20 mouse cellular contexts compared by ENCODE assay signal in the genomic region with DNA sequence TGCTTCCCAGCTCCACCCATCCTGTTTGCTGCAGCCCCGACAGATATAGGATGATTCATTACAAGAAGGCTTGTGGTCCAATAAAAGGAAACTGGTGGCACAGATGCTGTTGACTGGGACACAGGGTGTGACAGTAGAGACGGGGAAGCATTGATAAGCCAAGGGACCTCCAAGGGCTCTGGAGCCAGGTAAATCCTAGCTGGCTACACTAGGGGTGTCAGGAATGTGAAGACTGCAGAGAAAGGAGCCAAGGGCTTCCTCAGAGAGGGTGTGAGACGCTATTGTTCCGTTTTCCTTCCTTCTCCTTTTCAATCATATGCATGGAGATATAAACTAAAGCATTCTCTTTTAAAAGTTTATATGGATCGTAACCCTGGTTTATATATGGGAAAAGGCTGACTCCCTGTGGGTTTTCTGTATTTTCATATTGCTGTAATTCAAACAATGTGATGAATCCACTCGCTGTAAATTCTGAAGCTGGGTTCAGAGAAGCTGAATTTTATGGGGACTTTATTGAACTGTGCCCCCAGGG.
DNase-seq lines count a peak whose midpoint lies in the region; ATAC-seq lines count a peak whose summit lies in the region.
"Had no signal": no experiment of that assay in that cellular context is flagged by ENCODE, and none has a peak within 500 bp of the region (broad histone marks: within the 10 kb centered on the region; RNA-seq: fewer than 3 reads in every experiment).

No protein-coding gene starts in this region.

- DNase-seq in forebrain, embryonic 11.5 days (ENCODE audit: low spot score) = peak; percentile 23
- DNase-seq in forebrain, embryonic 10.5 days (ENCODE audit: extremely low spot score, low spot score) = no peak
- DNase-seq in embryonic facial prominence, embryonic 14.5 days (ENCODE audit: low spot score) = peak; percentile 41
- DNase-seq in left cerebral cortex, adult 8-10 months (ENCODE audit: low spot score in 2 of 2) = no peak
- no peak for DNase-seq in spleen, adult 12 weeks (ENCODE audit: low spot score)
- DNase-seq: adrenal gland, postnatal 36 days; cerebellum, adult 2 months; cerebellum, postnatal 10 days; gastrocnemius, postnatal 36 days; heart, adult 2 months; heart, postnatal 14 days had no signal

- H3K4me2 ChIP-seq in forebrain, embryonic 11.5 days (ENCODE audit: low read depth, low read length, severe bottlenecking) = no peak overlapping the region
- no peak overlapping the region for H3K4me2 ChIP-seq in embryonic facial prominence, embryonic 14.5 days (ENCODE audit: low read depth, low read length)
- H3K4me2 ChIP-seq in limb, embryonic 13.5 days (replicated peaks) = peak overlapping the region; percentile 19; the same call in 1 of the 2 replicates
- no peak overlapping the region for H3K4me2 ChIP-seq in neural tube, embryonic 15.5 days
- H3K4me2 ChIP-seq: forebrain, embryonic 15.5 days; heart, embryonic 11.5 days; heart, embryonic 15.5 days; hindbrain, embryonic 13.5 days had no signal

- no peak overlapping the region for H3K4me3 ChIP-seq in forebrain, embryonic 11.5 days (ENCODE audit: low read depth, low read length)
- no peak overlapping the region for H3K4me3 ChIP-seq in forebrain, embryonic 10.5 days
- no peak overlapping the region for H3K4me3 ChIP-seq in embryonic facial prominence, embryonic 14.5 days (ENCODE audit: low read depth, low read length)
- no peak overlapping the region for H3K4me3 ChIP-seq in limb, embryonic 13.5 days
- no peak overlapping the region for H3K4me3 ChIP-seq in neural tube, embryonic 15.5 days (replicated peaks)
- H3K4me3 ChIP-seq: forebrain, embryonic 15.5 days; heart, adult 2 months; heart, embryonic 15.5 days; hindbrain, embryonic 13.5 days had no signal

- no peaks in the 10 kb centered on the region for H3K9me3 ChIP-seq in forebrain, embryonic 11.5 days (ENCODE audit: control insufficient read depth, low read length)
- no peaks in the 10 kb centered on the region; the same call in 1 of the 2 replicates for H3K9me3 ChIP-seq in forebrain, embryonic 10.5 days
- H3K9me3 ChIP-seq in embryonic facial prominence, embryonic 14.5 days (ENCODE audit: control insufficient read depth, low read length) = no peaks in the 10 kb centered on the region
- no peaks in the 10 kb centered on the region for H3K9me3 ChIP-seq in limb, embryonic 13.5 days
- no peaks in the 10 kb centered on the region for H3K9me3 ChIP-seq in neural tube, embryonic 15.5 days (replicated peaks)
- H3K9me3 ChIP-seq: forebrain, embryonic 15.5 days; hindbrain, embryonic 13.5 days had no signal

- no peak for ATAC-seq in forebrain, embryonic 11.5 days (replicated peaks; ENCODE audit: low FRiP score)
- no peak for ATAC-seq in embryonic facial prominence, embryonic 14.5 days (ENCODE audit: low read depth)
- ATAC-seq in limb, embryonic 13.5 days (ENCODE audit: low FRiP score, low read depth) = peak; percentile 53; the same call in 1 of the 2 replicates
- no peak for ATAC-seq in neural tube, embryonic 15.5 days (ENCODE audit: low FRiP score)
- ATAC-seq: activated CD4-positive, CD25-positive, alpha-beta regulatory T cell, adult 4 months; forebrain, embryonic 15.5 days; hindbrain, postnatal 0 days; Patski had no signal

- WGBS in forebrain, embryonic 11.5 days = 80% methylated on average over 6 of the region's 6 CpGs
- WGBS in forebrain, embryonic 10.5 days = 82% methylated on average over 6 of the region's 6 CpGs
- WGBS in embryonic facial prominence, embryonic 14.5 days = 44% methylated on average over 6 of the region's 6 CpGs
- WGBS in limb, embryonic 13.5 days = 17% methylated on average over 6 of the region's 6 CpGs
- 45% methylated on average over 6 of the region's 6 CpGs for WGBS in neural tube, embryonic 15.5 days

- H3K36me3 ChIP-seq in forebrain, embryonic 11.5 days (ENCODE audit: control insufficient read depth, insufficient read depth, low read length) = no peaks in the 10 kb centered on the region
- no peaks in the 10 kb centered on the region for H3K36me3 ChIP-seq in forebrain, embryonic 10.5 days (replicated peaks)
- no peaks in the 10 kb centered on the region for H3K36me3 ChIP-seq in embryonic facial prominence, embryonic 14.5 days (ENCODE audit: control insufficient read depth, insufficient read depth, low read length)
- H3K36me3 ChIP-seq in limb, embryonic 13.5 days = no peaks in the 10 kb centered on the region
- H3K36me3 ChIP-seq in neural tube, embryonic 15.5 days = no peaks in the 10 kb centered on the region
- H3K36me3 ChIP-seq: forebrain, embryonic 15.5 days; heart, embryonic 15.5 days; hindbrain, embryonic 13.5 days had no signal

- no peaks in the 10 kb centered on the region for H3K4me1 ChIP-seq in forebrain, embryonic 11.5 days (replicated peaks; ENCODE audit: control insufficient read depth, insufficient read depth, low read length)
- H3K4me1 ChIP-seq in forebrain, embryonic 10.5 days = no peaks in the 10 kb centered on the region
- H3K4me1 ChIP-seq in embryonic facial prominence, embryonic 14.5 days (ENCODE audit: control insufficient read depth, insufficient read depth, low read length) = peaks cover 12% of the 10 kb centered on the region
- peaks cover 56% of the 10 kb centered on the region for H3K4me1 ChIP-seq in limb, embryonic 13.5 days
- peaks cover 6% of the 10 kb centered on the region; the same call in 1 of the 2 replicates for H3K4me1 ChIP-seq in neural tube, embryonic 15.5 days
- H3K4me1 ChIP-seq: heart, embryonic 15.5 days had no signal

- H3K27ac ChIP-seq in forebrain, embryonic 11.5 days (ENCODE audit: low read depth, low read length) = no peak overlapping the region
- no peak overlapping the region for H3K27ac ChIP-seq in forebrain, embryonic 10.5 days
- no peak overlapping the region for H3K27ac ChIP-seq in embryonic facial prominence, embryonic 14.5 days (replicated peaks; ENCODE audit: low read depth, low read length)
- peak overlapping the region; percentile 59; the same call in 1 of the 2 replicates for H3K27ac ChIP-seq in limb, embryonic 13.5 days
- H3K27ac ChIP-seq in neural tube, embryonic 15.5 days (replicated peaks) = no peak overlapping the region
- H3K27ac ChIP-seq: forebrain, embryonic 15.5 days; heart, adult 2 months; heart, embryonic 15.5 days; hindbrain, embryonic 13.5 days; hindbrain, postnatal 0 days had no signal

- no peak overlapping the region for H3K9ac ChIP-seq in forebrain, embryonic 11.5 days (ENCODE audit: low read length)
- H3K9ac ChIP-seq in embryonic facial prominence, embryonic 14.5 days (ENCODE audit: low read depth, low read length) = no peak overlapping the region; the same call in 1 of the 2 replicates
- H3K9ac ChIP-seq in limb, embryonic 13.5 days = no peak overlapping the region
- H3K9ac ChIP-seq in neural tube, embryonic 15.5 days (replicated peaks) = no peak overlapping the region
- H3K9ac ChIP-seq: forebrain, embryonic 15.5 days; heart, embryonic 15.5 days; hindbrain, embryonic 13.5 days had no signal

- H3K27me3 ChIP-seq in forebrain, embryonic 11.5 days (ENCODE audit: control insufficient read depth, insufficient read depth, low read length) = no peaks in the 10 kb centered on the region
- no peaks in the 10 kb centered on the region for H3K27me3 ChIP-seq in forebrain, embryonic 10.5 days (ENCODE audit: poor library complexity, severe bottlenecking)
- H3K27me3 ChIP-seq in embryonic facial prominence, embryonic 14.5 days (replicated peaks; ENCODE audit: control insufficient read depth, insufficient read depth, low read length) = no peaks in the 10 kb centered on the region
- H3K27me3 ChIP-seq in limb, embryonic 13.5 days = no peaks in the 10 kb centered on the region
- H3K27me3 ChIP-seq in neural tube, embryonic 15.5 days (replicated peaks) = no peaks in the 10 kb centered on the region
- H3K27me3 ChIP-seq: forebrain, embryonic 15.5 days; hindbrain, embryonic 13.5 days; Patski had no signal

Comparison
In these comparisons a context has a peak if more than half of its experiments do, and no peak if none do; other contexts are left out.
1. DNase-seq: peak in forebrain, embryonic 11.5 days (single experiment) and embryonic facial prominence, embryonic 14.5 days (single experiment); none in forebrain, embryonic 10.5 days (single experiment), left cerebral cortex, adult 8-10 months (0 of 2) and spleen, adult 12 weeks (single experiment).